In genomic region chr2:24755276-24755675, GRCm38 (mm10) we compare ENCODE assay signal across 8 mouse cellular contexts. TPM values are rescaled to one million over a fixed set of nuclear protein-coding genes. Genes with fewer than 3 reads are reported as not detected.
DNase-seq lines count a peak whose midpoint lies in the region; TF ChIP-seq lines count a peak whose summit lies in the region.
"Had no signal": no experiment of that assay in that cellular context is flagged by ENCODE, and none has a peak within 500 bp of the region (broad histone marks: within the 10 kb centered on the region; RNA-seq: fewer than 3 reads in every experiment).

No protein-coding gene starts in this region.

- no peaks in the 10 kb centered on the region for H3K9me3 ChIP-seq in ES-Bruce4 (replicated peaks; ENCODE audit: control insufficient read depth, insufficient read depth, low read length, poor library complexity, severe bottlenecking)
- H3K9me3 ChIP-seq: hindbrain, embryonic 15.5 days had no signal

- no peaks in the 10 kb centered on the region for H3K4me1 ChIP-seq in ES-Bruce4 (ENCODE audit: control insufficient read depth, insufficient read depth, low read length)

- peak; percentile 47 for DNase-seq in cerebellum, adult 11-12 months
- peak; percentile 50 for DNase-seq in forelimb bud, embryonic 11.5 days (ENCODE audit: low read depth, low spot score)
- DNase-seq in layer of hippocampus, adult 8-10 months (ENCODE audit: low spot score in 2 of 2): peak; percentile 34 to 65
- peak; percentile 24 for DNase-seq in lung, postnatal 25 days (ENCODE audit: low spot score)
- peak; percentile 25 to 73 for DNase-seq in spleen, postnatal 10 days (ENCODE audit: low spot score in 2 of 2)

- no peaks in the 10 kb centered on the region for H3K79me3 ChIP-seq in C2C12 (ENCODE audit: low read depth)

- H3K4me3 ChIP-seq in C2C12 (ENCODE audit: insufficient read depth, poor library complexity, severe bottlenecking) (no peak overlapping the region), ES-Bruce4 (ENCODE audit: low read depth, low read length) (no peak overlapping the region)
- H3K4me3 ChIP-seq: hindbrain, embryonic 15.5 days had no signal

- TF ChIP-seq POLR2A in ES-Bruce4 (IDR thresholded peaks at IDR 0.05; ENCODE audit: insufficient read depth, low read length): no peak

- H3K27me3 ChIP-seq in C2C12 (ENCODE audit: control insufficient read depth, insufficient read depth, insufficient read length): peaks cover 34% of the 10 kb centered on the region
- no peaks in the 10 kb centered on the region for H3K27me3 ChIP-seq in ES-Bruce4 (ENCODE audit: control insufficient read depth, insufficient read depth, low read length, poor library complexity, severe bottlenecking)
- H3K27me3 ChIP-seq: hindbrain, embryonic 15.5 days had no signal

- no peak overlapping the region for H3ac ChIP-seq in C2C12 (ENCODE audit: control insufficient read depth, insufficient read length, low read depth)

- H3K27ac ChIP-seq in ES-Bruce4 (ENCODE audit: insufficient read depth, low read length): no peak overlapping the region
- H3K27ac ChIP-seq: hindbrain, embryonic 15.5 days had no signal

- TF ChIP-seq CTCF in C2C12 (IDR thresholded peaks at IDR 0.05; ENCODE audit: control insufficient read depth, insufficient read depth, insufficient read length) (peak; percentile 29), ES-Bruce4 (IDR thresholded peaks at IDR 0.05; ENCODE audit: low read depth, low read length) (peak; percentile 79)

- H3K9ac ChIP-seq in ES-Bruce4 (ENCODE audit: low read depth, poor library complexity, severe bottlenecking): no peak overlapping the region
- H3K9ac ChIP-seq: hindbrain, embryonic 15.5 days had no signal

- no peak for TF ChIP-seq EP300 in ES-Bruce4 (IDR thresholded peaks at IDR 0.05; ENCODE audit: insufficient read depth, low read depth, low read length)

- H3K36me3 ChIP-seq in C2C12 (ENCODE audit: control insufficient read depth, insufficient read depth): no peaks in the 10 kb centered on the region
- H3K36me3 ChIP-seq in ES-Bruce4 (ENCODE audit: control insufficient read depth, insufficient read depth, low read length, poor library complexity, severe bottlenecking): no peaks in the 10 kb centered on the region

- no peaks in the 10 kb centered on the region for H3K79me2 ChIP-seq in C2C12 (ENCODE audit: control insufficient read depth, insufficient read depth)

TF ChIP-seq in C2C12, 6 proteins besides CTCF, POLR2A, EP300 and RAD21:
- no peak for TF ChIP-seq MAX (IDR thresholded peaks at IDR 0.05)
- TF ChIP-seq FOSL1 (IDR thresholded peaks at IDR 0.05; ENCODE audit: insufficient read depth, low read length, poor library complexity, severe bottlenecking): no peak
- no peak for TF ChIP-seq CEBPB (IDR thresholded peaks at IDR 0.05; ENCODE audit: low read depth)
- TF ChIP-seq MYOD1 (IDR thresholded peaks at IDR 0.05; ENCODE audit: control insufficient read depth, insufficient read length, low read depth): no peak
- no peak for TF ChIP-seq USF1 (IDR thresholded peaks at IDR 0.05; ENCODE audit: low read depth)
- TF ChIP-seq MYOG (IDR thresholded peaks at IDR 0.05; ENCODE audit: control insufficient read depth, extremely low read depth, insufficient read length): no peak

RNA-seq across cellular contexts. Expression of gene Cacna1b, which starts 7.7 kb away (rescaled TPM):
- polyA plus RNA-seq in C2C12 (2012; fragmentation: generic; extraction: Trizol) (under 0.01 TPM), ES-Bruce4 (2011; ENCODE audit: insufficient read depth, insufficient read length, low read depth, missing spikeins) (8.9 and 10.6 TPM in 2 replicates)
- total RNA-seq in layer of hippocampus, adult 8-10 months (2022): 10 to 100 TPM; 67.6 to 77.5 (median 76.0) TPM
